Mouse (Mus musculus) layer of hippocampus, adult 18-20 months (tissue): ENCODE measurements at regions not wholly inside any gene's neighbourhood (a gene's known extent, or its start where the extent isn't known, plus 50 kb on each side); places are given as distances from the start of the nearest gene placed in this dataset.
"Not testable (repeated sequence)": the region's sequence is repeated elsewhere in the genome, so short reads cannot be mapped to it uniquely, and the experiment has no call there.

Experiments
- DNase-seq, 2 experiments: peaks; one replicate each; pipeline ENCODE4 v3.0.0; 2022; ENCODE audit warnings: low spot score in 2 of 2
- microRNA-seq, 2 experiments: library from miRNA; unstranded; fragments of <30 nt; microRNA quantifications; one replicate each; pipeline ENCODE4 v1.2.0; 2021

DNA sequence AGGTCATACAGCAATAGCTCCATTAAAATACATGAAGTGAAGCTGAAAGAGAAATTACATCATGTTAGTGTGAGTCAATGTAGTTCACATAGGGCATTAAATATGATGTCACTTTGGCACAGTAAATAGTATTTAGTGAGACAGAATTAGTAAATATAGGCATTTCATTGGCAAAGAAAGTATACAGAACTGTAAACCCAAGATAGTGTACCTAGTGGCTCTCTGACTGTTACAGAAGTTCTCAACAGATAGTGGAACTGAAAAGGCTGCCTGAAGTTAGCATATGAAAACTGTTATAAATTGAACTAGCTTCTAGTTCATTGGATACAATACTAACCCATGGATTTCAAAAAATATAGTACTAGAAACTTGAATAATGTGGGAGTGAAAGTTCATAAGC is 1642.1 kb upstream of the Cdh6 start:
- DNase-seq: no peak

- no peak for DNase-seq
Observed at GRCm38 (mm10) chr15:14806849-14807248, 1633.4 kb upstream of the Cdh6 start.

- no peak for DNase-seq
Observed at GRCm38 (mm10) chr15:14795221-14795620, 1621.7 kb upstream of the Cdh6 start.

DNA sequence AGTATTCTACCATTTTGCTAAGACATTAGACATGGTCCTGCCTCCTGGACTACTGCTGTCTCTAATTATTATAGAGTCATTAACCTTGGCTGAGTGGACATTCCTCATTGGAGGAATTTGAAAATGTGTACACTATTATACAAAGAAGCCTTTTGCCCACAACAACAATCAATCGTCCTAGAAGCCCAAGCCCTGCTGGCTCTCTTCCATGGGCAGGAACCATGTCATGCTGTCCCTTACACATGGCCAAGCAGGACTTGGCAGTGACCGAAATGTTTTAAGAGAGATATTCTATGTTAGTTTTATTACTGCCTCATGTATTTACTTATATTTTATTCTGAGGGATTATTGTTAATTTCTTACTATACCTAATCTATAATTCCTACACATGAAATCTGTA is 1607.3 kb upstream of the Cdh6 start:
- DNase-seq: no peak

- DNase-seq: no peak
Observed at GRCm38 (mm10) chr15:14741733-14742132, 1568.3 kb upstream of the Cdh6 start.

DNA sequence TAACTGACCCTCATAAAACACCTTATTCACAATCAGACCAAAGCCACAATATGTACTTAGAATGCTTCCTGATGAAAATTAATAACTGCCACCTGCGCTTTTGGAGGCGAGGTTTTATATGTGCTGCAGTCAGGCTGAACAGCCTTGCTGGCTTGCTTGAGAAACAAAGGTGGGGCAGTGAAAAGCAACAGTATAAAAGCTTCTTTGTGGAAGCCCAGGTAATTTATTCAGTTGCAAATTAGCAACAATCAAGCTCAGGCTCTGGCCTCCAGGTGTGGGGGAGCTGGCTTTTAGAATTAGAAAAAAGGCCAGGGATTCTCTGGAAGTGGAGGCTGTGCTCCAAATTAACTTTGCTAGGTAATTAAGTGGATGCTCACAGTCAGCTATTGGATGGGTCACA is 1524.5 kb upstream of the Cdh6 start:
- DNase-seq: not testable (repeated sequence)

DNA sequence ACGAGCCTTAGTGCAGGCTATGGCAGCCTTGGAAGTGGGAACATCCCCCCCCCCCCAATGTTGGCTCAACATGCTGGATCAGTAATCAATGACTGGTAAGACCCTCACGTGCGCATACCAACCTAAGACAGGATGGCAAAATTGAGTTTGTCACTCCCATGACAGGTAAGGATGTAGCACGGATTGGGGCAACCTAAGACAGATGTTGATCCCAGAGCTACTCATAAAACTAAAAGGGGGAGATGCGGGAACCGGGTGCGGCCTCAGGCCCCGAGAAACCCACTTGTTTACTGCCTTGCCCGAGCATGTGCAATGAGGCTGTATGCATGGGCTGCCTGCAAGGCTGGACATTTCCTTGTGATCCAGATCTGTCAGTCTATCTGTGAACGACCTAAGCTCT is 1523.0 kb upstream of the Cdh6 start:
- DNase-seq: no peak

GRCm38 (mm10) chr15:14689141-14689540 is 1515.7 kb upstream of the Cdh6 start:
- peak; percentile 1 to 28 for DNase-seq

DNA sequence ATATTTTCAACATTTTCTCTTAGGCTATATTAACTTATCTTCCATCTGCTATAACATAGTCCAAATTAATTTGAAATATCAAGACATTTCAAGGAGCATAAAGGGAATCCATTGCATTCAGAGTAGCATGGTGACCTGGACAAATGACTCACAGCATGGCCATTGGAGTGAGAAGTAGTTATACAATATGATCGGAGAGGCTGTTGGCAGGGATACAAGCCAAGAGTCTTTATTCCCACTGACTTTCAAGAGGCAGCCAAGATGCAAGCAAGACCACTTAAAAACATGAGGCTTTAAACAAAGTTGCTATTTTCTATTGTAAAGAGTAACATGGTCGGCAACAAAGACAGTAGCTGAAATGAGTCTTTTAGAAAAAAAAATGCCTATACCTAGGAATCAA is 1468.8 kb upstream of the Cdh6 start:
- DNase-seq: no peak

GRCm38 (mm10) chr15:14628523-14628922 is 1455.0 kb upstream of the Cdh6 start:
- DNase-seq: peak; percentile 4 to 72

- DNase-seq: no peak
Observed at GRCm38 (mm10) chr15:14606691-14607090, 1433.2 kb upstream of the Cdh6 start.

Small RNAs in the stretch of these regions (microRNA-seq; reads per million reads assigned to microRNA genes)
- gene Gm24080: 0 reads per million in 2 experiments
